Mouse (Mus musculus): ENCODE measurements at regions not wholly inside any gene's neighbourhood (a gene's known extent, or its start where the extent isn't known, plus 50 kb on each side); places are given as distances from the start of the nearest gene placed in this dataset.
"Not testable (repeated sequence)": the region's sequence is repeated elsewhere in the genome, so short reads cannot be mapped to it uniquely, and the experiment has no call there.

GRCm38 (mm10) chr8:103748734-103749133, 352.7 kb upstream of the Cdh5 start:
- DNase-seq (ENCODE audit: extremely low spot score in 1 of 2, low spot score in 1 of 2): no peak

GRCm38 (mm10) chr8:103750278-103751097, 350.9 kb upstream of the Cdh5 start:
- DNase-seq (ENCODE audit: extremely low spot score in 1 of 2, low spot score in 1 of 2): no peak

- no peak for DNase-seq (ENCODE audit: extremely low spot score in 1 of 2, low spot score in 1 of 2)
Measured at GRCm38 (mm10) chr8:103751161-103751560, 350.3 kb upstream of the Cdh5 start.

- DNase-seq (ENCODE audit: extremely low spot score in 1 of 2, low spot score in 1 of 2): no peak
Measured at GRCm38 (mm10) chr8:103763821-103764220, 337.6 kb upstream of the Cdh5 start.

GRCm38 (mm10) chr8:103779658-103780057, 321.8 kb upstream of the Cdh5 start:
- DNase-seq (ENCODE audit: extremely low spot score in 1 of 2, low spot score in 1 of 2): no peak

- DNase-seq (ENCODE audit: extremely low spot score in 1 of 2, low spot score in 1 of 2): no peak
Measured at GRCm38 (mm10) chr8:103788308-103788707, 313.1 kb upstream of the Cdh5 start.

- DNase-seq (ENCODE audit: extremely low spot score in 1 of 2, low spot score in 1 of 2): no peak
Measured at GRCm38 (mm10) chr8:103793331-103793730, 308.1 kb upstream of the Cdh5 start.

- DNase-seq (ENCODE audit: extremely low spot score in 1 of 2, low spot score in 1 of 2): not testable (repeated sequence)
Measured at GRCm38 (mm10) chr8:103798630-103799029, 302.8 kb upstream of the Cdh5 start.

GRCm38 (mm10) chr8:103808171-103808570, 293.3 kb upstream of the Cdh5 start:
- no peak for DNase-seq (ENCODE audit: extremely low spot score in 1 of 2, low spot score in 1 of 2)

GRCm38 (mm10) chr8:103808580-103808979, 292.8 kb upstream of the Cdh5 start:
- DNase-seq (ENCODE audit: extremely low spot score in 1 of 2, low spot score in 1 of 2): no peak

GRCm38 (mm10) chr8:103809140-103809539, 292.3 kb upstream of the Cdh5 start:
- DNase-seq (ENCODE audit: extremely low spot score in 1 of 2, low spot score in 1 of 2): no peak

- DNase-seq (ENCODE audit: extremely low spot score in 1 of 2, low spot score in 1 of 2): peak in 1 of 2 experiments; percentile 17
Measured at GRCm38 (mm10) chr8:103813954-103814591, 287.4 kb upstream of the Cdh5 start.

- DNase-seq (ENCODE audit: extremely low spot score in 1 of 2, low spot score in 1 of 2): no peak
Measured at GRCm38 (mm10) chr8:103816101-103816894, 285.1 kb upstream of the Cdh5 start.

GRCm38 (mm10) chr8:103823541-103823940, 277.9 kb upstream of the Cdh5 start:
- no peak for DNase-seq (ENCODE audit: extremely low spot score in 1 of 2, low spot score in 1 of 2)

GRCm38 (mm10) chr8:103824747-103825146, 276.7 kb upstream of the Cdh5 start:
- DNase-seq (ENCODE audit: extremely low spot score in 1 of 2, low spot score in 1 of 2): no peak

- no peak for DNase-seq (ENCODE audit: extremely low spot score in 1 of 2, low spot score in 1 of 2)
Measured at GRCm38 (mm10) chr8:103825289-103825688, 276.1 kb upstream of the Cdh5 start.

- no peak for DNase-seq (ENCODE audit: extremely low spot score in 1 of 2, low spot score in 1 of 2)
Measured at GRCm38 (mm10) chr8:103830416-103830815, 271.0 kb upstream of the Cdh5 start.

GRCm38 (mm10) chr8:103839990-103840389, 261.4 kb upstream of the Cdh5 start:
- no peak for DNase-seq (ENCODE audit: extremely low spot score in 1 of 2, low spot score in 1 of 2)

- peak in 1 of 2 experiments; percentile 27 for DNase-seq (ENCODE audit: extremely low spot score in 1 of 2, low spot score in 1 of 2)
Measured at GRCm38 (mm10) chr8:103845964-103846363, 255.5 kb upstream of the Cdh5 start.

- DNase-seq (ENCODE audit: extremely low spot score in 1 of 2, low spot score in 1 of 2): peak; percentile 34 to 37
Measured at GRCm38 (mm10) chr8:103846382-103846976, 254.9 kb upstream of the Cdh5 start.

- DNase-seq (ENCODE audit: extremely low spot score in 1 of 2, low spot score in 1 of 2): no peak
Measured at GRCm38 (mm10) chr8:103849785-103850184, 251.6 kb upstream of the Cdh5 start.
